Mouse (Mus musculus): Measurements from ENCODE around the gene Tap1. TPM values are rescaled to one million over a fixed set of nuclear protein-coding genes. Genes with fewer than 3 reads are reported as not detected.
"Not testable (repeated sequence)": the region's sequence is repeated elsewhere in the genome, so short reads cannot be mapped to it uniquely, and the experiment has no call there.

The Tap1 gene
- total and polyA plus RNA-seq, 3 experiments: 6.5 to 7.4 (median 7.2) TPM

- no peaks in the 10 kb centered on the region for H3K4me1 ChIP-seq (ENCODE audit: insufficient read depth, low read depth, low read length)
- peaks cover 9% of the 10 kb centered on the region for H3K9me3 ChIP-seq (replicated peaks)
- ATAC-seq (ENCODE audit: extremely low read depth, insufficient number of reproducible peaks, low FRiP score, poor library complexity, severe bottlenecking) (no peak), DNase-seq (ENCODE audit: low spot score) (no peak)
- H3K27me3 ChIP-seq (ENCODE audit: insufficient read depth, low read length): no peaks in the 10 kb centered on the region
- H3K4me3 ChIP-seq (ENCODE audit: low read depth, low read length): no peak overlapping the region
- TF ChIP-seq TAL1 (conservative IDR thresholded peaks at IDR 0.05; ENCODE audit: low read depth, low read length): no peak
- H3K36me3 ChIP-seq (replicated peaks): no peaks in the 10 kb centered on the region
Observed at GRCm38 (mm10) chr17:34225426-34225825, 38.1 kb downstream of the Tap1 start.

GRCm38 (mm10) chr17:34225911-34226310 lies 38.6 kb downstream of the Tap1 start:
- H3K27me3 ChIP-seq (ENCODE audit: insufficient read depth, low read length); H3K4me1 ChIP-seq (ENCODE audit: insufficient read depth, low read depth, low read length); H3K9me3 ChIP-seq (replicated peaks); DNase-seq (ENCODE audit: low spot score); ATAC-seq (ENCODE audit: extremely low read depth, insufficient number of reproducible peaks, low FRiP score, poor library complexity, severe bottlenecking); H3K4me3 ChIP-seq (ENCODE audit: low read depth, low read length); H3K36me3 ChIP-seq (replicated peaks): not testable (repeated sequence)

GRCm38 (mm10) chr17:34230971-34231370 lies 43.6 kb downstream of the Tap1 start:
- not testable (repeated sequence) for H3K36me3 ChIP-seq (replicated peaks); H3K27me3 ChIP-seq (ENCODE audit: insufficient read depth, low read length); ATAC-seq (ENCODE audit: extremely low read depth, insufficient number of reproducible peaks, low FRiP score, poor library complexity, severe bottlenecking); H3K4me3 ChIP-seq (ENCODE audit: low read depth, low read length); DNase-seq (ENCODE audit: low spot score); H3K9me3 ChIP-seq (replicated peaks); H3K4me1 ChIP-seq (ENCODE audit: insufficient read depth, low read depth, low read length)

- H3K4me3 ChIP-seq (ENCODE audit: low read depth, low read length); H3K4me1 ChIP-seq (ENCODE audit: insufficient read depth, low read depth, low read length); H3K36me3 ChIP-seq (replicated peaks); DNase-seq (ENCODE audit: low spot score); H3K9me3 ChIP-seq (replicated peaks); ATAC-seq (ENCODE audit: extremely low read depth, insufficient number of reproducible peaks, low FRiP score, poor library complexity, severe bottlenecking); H3K27me3 ChIP-seq (ENCODE audit: insufficient read depth, low read length): not testable (repeated sequence)
Observed at GRCm38 (mm10) chr17:34232021-34232420, 44.7 kb downstream of the Tap1 start.

- no peak overlapping the region for H3K4me3 ChIP-seq (ENCODE audit: low read depth, low read length)
- no peak for TF ChIP-seq POLR2AphosphoS5 (IDR thresholded peaks at IDR 0.05; ENCODE audit: insufficient replicate concordance, low read depth, low read length)
- TF ChIP-seq CTCF (IDR thresholded peaks at IDR 0.05; ENCODE audit: low read depth, low read length): peak; percentile 69
Observed at GRCm38 (mm10) chr17:34234926-34235325, 47.6 kb downstream of the Tap1 start.

GRCm38 (mm10) chr17:34236691-34237090 lies 49.3 kb downstream of the Tap1 start:
- DNase-seq (ENCODE audit: low spot score): no peak
- peaks cover under 1% of the 10 kb centered on the region; the same call in 1 of the 2 replicates for H3K9me3 ChIP-seq (replicated peaks)
- no peak for TF ChIP-seq GATA1 (IDR thresholded peaks at IDR 0.05; ENCODE audit: borderline replicate concordance, low read length)
- TF ChIP-seq POLR2AphosphoS5 (IDR thresholded peaks at IDR 0.05; ENCODE audit: insufficient replicate concordance, low read depth, low read length): no peak
- no peak for TF ChIP-seq GATA2 (IDR thresholded peaks at IDR 0.05; ENCODE audit: borderline replicate concordance, low read depth, low read length)
- TF ChIP-seq TAL1 (conservative IDR thresholded peaks at IDR 0.05; ENCODE audit: low read depth, low read length): no peak
- no peak for TF ChIP-seq CTCF (IDR thresholded peaks at IDR 0.05; ENCODE audit: low read depth, low read length)
- ATAC-seq (ENCODE audit: extremely low read depth, insufficient number of reproducible peaks, low FRiP score, poor library complexity, severe bottlenecking): no peak
- no peak overlapping the region for H3K4me3 ChIP-seq (ENCODE audit: low read depth, low read length)
- H3K36me3 ChIP-seq (replicated peaks): no peaks in the 10 kb centered on the region
- H3K4me1 ChIP-seq (ENCODE audit: insufficient read depth, low read depth, low read length): no peaks in the 10 kb centered on the region
- H3K27me3 ChIP-seq (ENCODE audit: insufficient read depth, low read length): no peaks in the 10 kb centered on the region

More at GRCm38 (mm10) chr17:34234926-34235325, 47.6 kb downstream of the Tap1 start:
- Histone ChIP-seq H3K36me3 (replicated peaks) (no peaks in the 10 kb centered on the region), H3K9me3 (replicated peaks) (no peaks in the 10 kb centered on the region), H3K27me3 (ENCODE audit: insufficient read depth, low read length) (no peaks in the 10 kb centered on the region), H3K4me1 (ENCODE audit: insufficient read depth, low read depth, low read length) (no peaks in the 10 kb centered on the region)
- peak; percentile 53 for DNase-seq (ENCODE audit: low spot score)
- ATAC-seq (ENCODE audit: extremely low read depth, insufficient number of reproducible peaks, low FRiP score, poor library complexity, severe bottlenecking): peak; percentile 34; the same call in 1 of the 2 replicates

- Histone ChIP-seq H3K4me3 (ENCODE audit: low read depth, low read length) (no peak overlapping the region), H3K4me1 (ENCODE audit: insufficient read depth, low read depth, low read length) (no peaks in the 10 kb centered on the region), H3K36me3 (replicated peaks) (no peaks in the 10 kb centered on the region), H3K9me3 (replicated peaks) (peaks cover 3% of the 10 kb centered on the region), H3K27me3 (ENCODE audit: insufficient read depth, low read length) (no peaks in the 10 kb centered on the region)
- DNase-seq (ENCODE audit: low spot score): no peak
- TF ChIP-seq CTCF (IDR thresholded peaks at IDR 0.05; ENCODE audit: low read depth, low read length): no peak
- no peak for TF ChIP-seq GATA1 (IDR thresholded peaks at IDR 0.05; ENCODE audit: borderline replicate concordance, low read length)
- no peak for TF ChIP-seq POLR2AphosphoS5 (IDR thresholded peaks at IDR 0.05; ENCODE audit: insufficient replicate concordance, low read depth, low read length)
- TF ChIP-seq GATA2 (IDR thresholded peaks at IDR 0.05; ENCODE audit: borderline replicate concordance, low read depth, low read length): no peak
- TF ChIP-seq TAL1 (conservative IDR thresholded peaks at IDR 0.05; ENCODE audit: low read depth, low read length): no peak
- ATAC-seq (ENCODE audit: extremely low read depth, insufficient number of reproducible peaks, low FRiP score, poor library complexity, severe bottlenecking): no peak
Observed at GRCm38 (mm10) chr17:34237741-34238140, 50.4 kb downstream of the Tap1 start.

- no peak for DNase-seq (ENCODE audit: low spot score)
Observed at GRCm38 (mm10) chr17:34238706-34239105, 51.4 kb downstream of the Tap1 start, which contains the start of gene H2-Ob. Gene H2-Ob (plus strand): TSS chr17:34238903.

More at GRCm38 (mm10) chr17:34238706-34239105, 51.4 kb downstream of the Tap1 start, which contains the start of gene H2-Ob:
- Histone ChIP-seq H3K9me3 (replicated peaks) (peaks cover 3% of the 10 kb centered on the region), H3K4me1 (ENCODE audit: insufficient read depth, low read depth, low read length) (no peaks in the 10 kb centered on the region), H3K27me3 (ENCODE audit: insufficient read depth, low read length) (peaks cover 2% of the 10 kb centered on the region), H3K4me3 (ENCODE audit: low read depth, low read length) (no peak within 1 kb of the TSS), H3K36me3 (replicated peaks) (no peaks in the 10 kb centered on the region)
- no peak for ATAC-seq (ENCODE audit: extremely low read depth, insufficient number of reproducible peaks, low FRiP score, poor library complexity, severe bottlenecking)
- no peak for TF ChIP-seq CTCF (IDR thresholded peaks at IDR 0.05; ENCODE audit: low read depth, low read length)
- TF ChIP-seq TAL1 (conservative IDR thresholded peaks at IDR 0.05; ENCODE audit: low read depth, low read length): no peak
- no peak for TF ChIP-seq POLR2AphosphoS5 (IDR thresholded peaks at IDR 0.05; ENCODE audit: insufficient replicate concordance, low read depth, low read length)
- TF ChIP-seq GATA1 (IDR thresholded peaks at IDR 0.05; ENCODE audit: borderline replicate concordance, low read length): no peak
- TF ChIP-seq GATA2 (IDR thresholded peaks at IDR 0.05; ENCODE audit: borderline replicate concordance, low read depth, low read length): no peak
